Mouse (Mus musculus): Measurements from ENCODE around the gene Vcp. TPM values are rescaled to one million over a fixed set of nuclear protein-coding genes. Genes with fewer than 3 reads are reported as not detected.
"Not testable (repeated sequence)": the region's sequence is repeated elsewhere in the genome, so short reads cannot be mapped to it uniquely, and the experiment has no call there.

Vcp gene
- polyA plus RNA-seq (2016; fragmentation: Nextera tagmentation; extraction: Ambion mirVana): 600 and 640 TPM in 2 replicates

GRCm38 (mm10) chr4:43000141-43000986, at the start of gene Vcp:
Gene Vcp, minus strand, starts transcription at chr4:43000507.
- H3K9me3 ChIP-seq; H3K27me3 ChIP-seq (ENCODE audit: insufficient read depth, poor library complexity, severe bottlenecking): not testable (repeated sequence)
- Histone ChIP-seq H3K4me3 (peak within 1 kb of the TSS; percentile 87), H3K27ac (peak within 1 kb of the TSS; percentile 97), H3K36me3 (peaks cover 56% of the 10 kb centered on the region), H3K4me1 (replicated peaks) (peaks cover 28% of the 10 kb centered on the region)
- WGBS: under 1% methylated on average over 56 of the region's 56 CpGs
- peak; percentile 99 for DNase-seq (ENCODE audit: low spot score)

GRCm38 (mm10) chr4:43047231-43047630, 46.9 kb upstream of the Vcp start:
- DNase-seq (ENCODE audit: low spot score): peak; percentile 62
- Histone ChIP-seq H3K36me3 (no peaks in the 10 kb centered on the region), H3K9me3 (no peaks in the 10 kb centered on the region), H3K4me1 (replicated peaks) (peaks cover 51% of the 10 kb centered on the region), H3K27me3 (ENCODE audit: insufficient read depth, poor library complexity, severe bottlenecking) (no peaks in the 10 kb centered on the region), H3K4me3 (peak overlapping the region; percentile 23; the same call in 1 of the 2 replicates), H3K27ac (peak overlapping the region; percentile 72)
- WGBS: 9% methylated on average over 5 of the region's 5 CpGs

GRCm38 (mm10) chr4:43046607-43047006, 46.3 kb upstream of the Vcp start:
- peak overlapping the region; percentile 64; the same call in 1 of the 2 replicates for H3K4me3 ChIP-seq

GRCm38 (mm10) chr4:43045659-43046302, 45.5 kb upstream of the Vcp start, which contains the start of gene Fam214b:
Gene Fam214b, minus strand, starts transcription at chr4:43046220.
- WGBS: under 1% methylated on average over 33 of the region's 33 CpGs
- Histone ChIP-seq H3K27me3 (ENCODE audit: insufficient read depth, poor library complexity, severe bottlenecking) (no peaks in the 10 kb centered on the region), H3K9me3 (no peaks in the 10 kb centered on the region), H3K4me1 (replicated peaks) (peaks cover 56% of the 10 kb centered on the region), H3K36me3 (no peaks in the 10 kb centered on the region), H3K27ac (peak within 1 kb of the TSS; percentile 94), H3K4me3 (peak within 1 kb of the TSS; percentile 64)
- DNase-seq (ENCODE audit: low spot score): peak; percentile 99

More at GRCm38 (mm10) chr4:43046607-43047006, 46.3 kb upstream of the Vcp start:
- Histone ChIP-seq H3K9me3 (no peaks in the 10 kb centered on the region), H3K27ac (no peak overlapping the region), H3K36me3 (no peaks in the 10 kb centered on the region), H3K4me1 (replicated peaks) (peaks cover 51% of the 10 kb centered on the region), H3K27me3 (ENCODE audit: insufficient read depth, poor library complexity, severe bottlenecking) (no peaks in the 10 kb centered on the region)
- 63% methylated on average over 5 of the region's 5 CpGs for WGBS
- no peak for DNase-seq (ENCODE audit: low spot score)

GRCm38 (mm10) chr4:43045285-43045658, 45.0 kb upstream of the Vcp start:
- peak overlapping the region; percentile 64 for H3K4me3 ChIP-seq
- no peak for DNase-seq (ENCODE audit: low spot score)
- no peaks in the 10 kb centered on the region for H3K9me3 ChIP-seq
- 6% methylated on average over 13 of the region's 13 CpGs for WGBS
- peaks cover 61% of the 10 kb centered on the region for H3K4me1 ChIP-seq (replicated peaks)
- peak overlapping the region; percentile 94 for H3K27ac ChIP-seq
- H3K27me3 ChIP-seq (ENCODE audit: insufficient read depth, poor library complexity, severe bottlenecking): no peaks in the 10 kb centered on the region
- no peaks in the 10 kb centered on the region for H3K36me3 ChIP-seq

GRCm38 (mm10) chr4:43044673-43045072, 44.4 kb upstream of the Vcp start:
- 15% methylated on average over 4 of the region's 4 CpGs for WGBS
- peaks cover 66% of the 10 kb centered on the region for H3K4me1 ChIP-seq (replicated peaks)
- no peaks in the 10 kb centered on the region for H3K36me3 ChIP-seq
- peak overlapping the region; percentile 64 for H3K4me3 ChIP-seq
- H3K27ac ChIP-seq: peak overlapping the region; percentile 94
- no peaks in the 10 kb centered on the region for H3K27me3 ChIP-seq (ENCODE audit: insufficient read depth, poor library complexity, severe bottlenecking)
- no peaks in the 10 kb centered on the region for H3K9me3 ChIP-seq
- DNase-seq (ENCODE audit: low spot score): peak; percentile 22

- no peaks in the 10 kb centered on the region for H3K27me3 ChIP-seq (ENCODE audit: insufficient read depth, poor library complexity, severe bottlenecking)
- H3K4me3 ChIP-seq: peak overlapping the region; percentile 64
- peaks cover 74% of the 10 kb centered on the region for H3K4me1 ChIP-seq (replicated peaks)
- no peaks in the 10 kb centered on the region for H3K36me3 ChIP-seq
- 12% methylated on average over 7 of the region's 7 CpGs for WGBS
- H3K9me3 ChIP-seq: no peaks in the 10 kb centered on the region
- peak overlapping the region; percentile 94 for H3K27ac ChIP-seq
- DNase-seq (ENCODE audit: low spot score): peak; percentile 90
Observed at GRCm38 (mm10) chr4:43043644-43044357, 43.5 kb upstream of the Vcp start.

- WGBS: 76% methylated on average over 9 of the region's 9 CpGs
Observed at GRCm38 (mm10) chr4:43040881-43041547, 40.7 kb upstream of the Vcp start.

GRCm38 (mm10) chr4:43040114-43040572, 39.8 kb upstream of the Vcp start:
- Histone ChIP-seq H3K27ac (peak overlapping the region; percentile 90), H3K27me3 (ENCODE audit: insufficient read depth, poor library complexity, severe bottlenecking) (no peaks in the 10 kb centered on the region), H3K9me3 (no peaks in the 10 kb centered on the region), H3K36me3 (peaks cover 22% of the 10 kb centered on the region), H3K4me1 (replicated peaks) (peaks cover 63% of the 10 kb centered on the region), H3K4me3 (peak overlapping the region; percentile 74)
- under 1% methylated on average over 25 of the region's 25 CpGs for WGBS
- DNase-seq (ENCODE audit: low spot score): peak; percentile 97

More at GRCm38 (mm10) chr4:43040881-43041547, 40.7 kb upstream of the Vcp start:
- Histone ChIP-seq H3K27me3 (ENCODE audit: insufficient read depth, poor library complexity, severe bottlenecking) (no peaks in the 10 kb centered on the region), H3K4me3 (peak overlapping the region; percentile 74; the same call in 1 of the 2 replicates), H3K36me3 (peaks cover 13% of the 10 kb centered on the region), H3K9me3 (no peaks in the 10 kb centered on the region), H3K27ac (peak overlapping the region; percentile 77), H3K4me1 (replicated peaks) (peaks cover 70% of the 10 kb centered on the region)
- no peak for DNase-seq (ENCODE audit: low spot score)

GRCm38 (mm10) chr4:43039609-43040008, 39.3 kb upstream of the Vcp start:
- peaks cover 57% of the 10 kb centered on the region for H3K4me1 ChIP-seq (replicated peaks)
- peak overlapping the region; percentile 74 for H3K4me3 ChIP-seq
- H3K27ac ChIP-seq: peak overlapping the region; percentile 90
- 4% methylated on average over 11 of the region's 11 CpGs for WGBS
- H3K27me3 ChIP-seq (ENCODE audit: insufficient read depth, poor library complexity, severe bottlenecking): no peaks in the 10 kb centered on the region
- peaks cover 28% of the 10 kb centered on the region for H3K36me3 ChIP-seq
- no peak for DNase-seq (ENCODE audit: low spot score)
- H3K9me3 ChIP-seq: no peaks in the 10 kb centered on the region

GRCm38 (mm10) chr4:43038567-43039495, 38.5 kb upstream of the Vcp start:
- no peaks in the 10 kb centered on the region for H3K9me3 ChIP-seq
- WGBS: 64% methylated on average over 15 of the region's 15 CpGs
- H3K4me1 ChIP-seq (replicated peaks): peaks cover 50% of the 10 kb centered on the region
- H3K27me3 ChIP-seq (ENCODE audit: insufficient read depth, poor library complexity, severe bottlenecking): no peaks in the 10 kb centered on the region
- DNase-seq (ENCODE audit: low spot score): no peak
- H3K36me3 ChIP-seq: peaks cover 35% of the 10 kb centered on the region
- H3K27ac ChIP-seq: peak overlapping the region; percentile 90
- H3K4me3 ChIP-seq: peak overlapping the region; percentile 74
